Mouse (Mus musculus) brain, embryonic 14.5 days (tissue): ENCODE results near the gene Fam104a. TPM values are rescaled to one million over a fixed set of nuclear protein-coding genes. Genes with fewer than 3 reads are reported as not detected.

Experiments used
- DNase-seq: peaks from one replicate; pipeline ENCODE4 v3.0.0-alpha.2; 2011; ENCODE audit warnings: low read depth
- CTCF ChIP-seq: fragments of 200-500 bp; IDR thresholded peaks from 2 replicates; pipeline ENCODE4 v1.5.1; 2012; ENCODE audit warnings: inconsistent platforms, mild to moderate bottlenecking, moderate library complexity, borderline replicate concordance; ENCODE audit not compliant: insufficient read depth, insufficient read length; ENCODE audit errors: extremely low read depth
- POLR2A ChIP-seq: fragments of 200-500 bp; IDR thresholded peaks from 2 replicates; pipeline ENCODE4 v1.6.1; 2012; ENCODE audit warnings: mild to moderate bottlenecking, inconsistent platforms, borderline replicate concordance; ENCODE audit not compliant: poor library complexity, insufficient read depth, insufficient read length, severe bottlenecking; ENCODE audit errors: extremely low read depth
- polyA plus RNA-seq: library from polyadenylated mRNA; depleted of rRNA; stranded (reverse); fragments of >200 nt; gene quantifications from 2 replicates; pipeline ENCODE4 v1.2.3, GENCODE M21; 2012

The Fam104a gene
- polyA plus RNA-seq, 1 experiment, result 30.2 TPM

- no peak for DNase-seq
- no peak for TF ChIP-seq CTCF
- TF ChIP-seq POLR2A, result no peak
Observed at GRCm38 (mm10) chr11:113698013-113698545, 14.1 kb upstream of the Fam104a start.

GRCm38 (mm10) chr11:113697571-113697970 lies 13.6 kb upstream of the Fam104a start:
- no peak for TF ChIP-seq POLR2A
- TF ChIP-seq CTCF, result no peak
- DNase-seq, result no peak

- no peak for DNase-seq
- TF ChIP-seq CTCF (no peak), POLR2A (no peak)
Observed at GRCm38 (mm10) chr11:113691851-113692250, 7.9 kb upstream of the Fam104a start.

- no peak for TF ChIP-seq CTCF
- TF ChIP-seq POLR2A, result no peak
- DNase-seq, result no peak
Observed at GRCm38 (mm10) chr11:113691318-113691717, 7.4 kb upstream of the Fam104a start.

- no peak for TF ChIP-seq CTCF
- no peak for TF ChIP-seq POLR2A
- DNase-seq, result no peak
Observed at GRCm38 (mm10) chr11:113690506-113690905, 6.6 kb upstream of the Fam104a start.

GRCm38 (mm10) chr11:113687031-113687430 lies 3.1 kb upstream of the Fam104a start:
- peak; percentile 76 for DNase-seq
- TF ChIP-seq POLR2A, result no peak
- TF ChIP-seq CTCF, result no peak

- TF ChIP-seq CTCF (no peak), POLR2A (no peak)
- no peak for DNase-seq
Observed at GRCm38 (mm10) chr11:113684707-113685426, 912 bp upstream of the Fam104a start.

GRCm38 (mm10) chr11:113683627-113683956 lies 363 bp downstream of the Fam104a start:
- no peak for TF ChIP-seq CTCF
- no peak for TF ChIP-seq POLR2A
- DNase-seq, result no peak

GRCm38 (mm10) chr11:113682897-113683626 lies 893 bp downstream of the Fam104a start:
- TF ChIP-seq CTCF (no peak), POLR2A (no peak)
- peak; percentile 58 for DNase-seq

GRCm38 (mm10) chr11:113681979-113682378 lies 2.0 kb downstream of the Fam104a start:
- TF ChIP-seq CTCF (no peak), POLR2A (no peak)
- DNase-seq, result no peak

GRCm38 (mm10) chr11:113680954-113681353 lies 3.0 kb downstream of the Fam104a start:
- no peak for TF ChIP-seq CTCF
- no peak for TF ChIP-seq POLR2A
- no peak for DNase-seq

GRCm38 (mm10) chr11:113678373-113678772 lies 5.6 kb downstream of the Fam104a start:
- no peak for DNase-seq
- no peak for TF ChIP-seq POLR2A
- TF ChIP-seq CTCF, result no peak

- no peak for TF ChIP-seq CTCF
- TF ChIP-seq POLR2A, result no peak
- DNase-seq, result no peak
Observed at GRCm38 (mm10) chr11:113677378-113677777, 6.6 kb downstream of the Fam104a start.
